Mouse (Mus musculus) WW6 (cell line): ENCODE results near the gene 4930415O20Rik.
"Not testable (repeated sequence)": the region's sequence is repeated elsewhere in the genome, so short reads cannot be mapped to it uniquely, and the experiment has no call there.

Experiments
- DNase-seq: peaks from one replicate; pipeline ENCODE4 v3.0.0-alpha.2; 2013; ENCODE audit warnings: low read depth, low spot score

The 4930415O20Rik gene

GRCm38 (mm10) chr15:98568256-98569033 lies 2.4 kb upstream of the 4930415O20Rik start:
- DNase-seq, result no peak

GRCm38 (mm10) chr15:98569216-98569615 lies 1.6 kb upstream of the 4930415O20Rik start:
- no peak for DNase-seq

GRCm38 (mm10) chr15:98569795-98570365 lies 924 bp upstream of the 4930415O20Rik start:
- DNase-seq, result no peak

GRCm38 (mm10) chr15:98573293-98573692 lies 2.5 kb downstream of the 4930415O20Rik start:
- no peak for DNase-seq

GRCm38 (mm10) chr15:98579310-98579709 lies 8.5 kb downstream of the 4930415O20Rik start:
- no peak for DNase-seq

- peak; percentile 57 for DNase-seq
Observed at GRCm38 (mm10) chr15:98579795-98580464, 9.1 kb downstream of the 4930415O20Rik start.

- DNase-seq, result no peak
Observed at GRCm38 (mm10) chr15:98582410-98582809, 11.6 kb downstream of the 4930415O20Rik start.

GRCm38 (mm10) chr15:98582996-98583395 lies 12.2 kb downstream of the 4930415O20Rik start:
- no peak for DNase-seq

- DNase-seq, result no peak
Observed at GRCm38 (mm10) chr15:98585421-98585820, 14.6 kb downstream of the 4930415O20Rik start.

GRCm38 (mm10) chr15:98586141-98586540 lies 15.3 kb downstream of the 4930415O20Rik start:
- not testable (repeated sequence) for DNase-seq

- DNase-seq, result no peak
Observed at GRCm38 (mm10) chr15:98587751-98588150, 16.9 kb downstream of the 4930415O20Rik start.

- DNase-seq, result no peak
Observed at GRCm38 (mm10) chr15:98589640-98590336, 19.0 kb downstream of the 4930415O20Rik start.

- DNase-seq, result no peak
Observed at GRCm38 (mm10) chr15:98591396-98591795, 20.6 kb downstream of the 4930415O20Rik start.

GRCm38 (mm10) chr15:98594193-98594592 lies 23.4 kb downstream of the 4930415O20Rik start:
- no peak for DNase-seq

GRCm38 (mm10) chr15:98595049-98595448 lies 24.2 kb downstream of the 4930415O20Rik start:
- DNase-seq, result no peak

- DNase-seq, result no peak
Observed at GRCm38 (mm10) chr15:98596609-98597008, 25.8 kb downstream of the 4930415O20Rik start.

- DNase-seq, result no peak
Observed at GRCm38 (mm10) chr15:98600036-98600709, 29.4 kb downstream of the 4930415O20Rik start.

- no peak for DNase-seq
Observed at GRCm38 (mm10) chr15:98601832-98602190, 31.0 kb downstream of the 4930415O20Rik start.

GRCm38 (mm10) chr15:98602191-98602881 lies 31.5 kb downstream of the 4930415O20Rik start:
- no peak for DNase-seq

- DNase-seq, result no peak
Observed at GRCm38 (mm10) chr15:98602921-98603458, 32.2 kb downstream of the 4930415O20Rik start.
